Mouse (Mus musculus): ENCODE measurements at regions not wholly inside any gene's neighbourhood (a gene's known extent, or its start where the extent isn't known, plus 50 kb on each side); places are given as distances from the start of the nearest gene placed in this dataset.

- no peak for TF ChIP-seq POLR2A (IDR thresholded peaks at IDR 0.05; ENCODE audit: borderline replicate concordance, insufficient read depth, low read length)
- TF ChIP-seq CTCF (IDR thresholded peaks at IDR 0.05; ENCODE audit: borderline replicate concordance, insufficient read depth, low read depth, low read length) = no peak
Measured at GRCm38 (mm10) chr1:41390102-41390884, 584.9 kb downstream of the Tmem182 start.
